Mouse (Mus musculus) testis, adult 2 months (tissue): Measurements from ENCODE around the gene Cyp1b1.

Experiments
- CTCF ChIP-seq: fragments of 200-500 bp; IDR thresholded peaks from 2 replicates; pipeline ENCODE4 v1.5.1; 2012; ENCODE audit warnings: low read depth, mild to moderate bottlenecking, inconsistent platforms, low read length, moderate library complexity; ENCODE audit not compliant: control insufficient read depth, insufficient read depth, insufficient replicate concordance
- POLR2A ChIP-seq: fragments of 200-500 bp; IDR thresholded peaks from 2 replicates; pipeline ENCODE4 v1.6.1; 2012; ENCODE audit warnings: low read depth, mild to moderate bottlenecking, inconsistent platforms, low read length, moderate library complexity; ENCODE audit not compliant: control insufficient read depth

GRCm38 (mm10) chr17:79705671-79706455 lies 9.0 kb downstream of the Cyp1b1 start:
- TF ChIP-seq CTCF (no peak), POLR2A (no peak)
